Mouse (Mus musculus) forelimb bud, embryonic 11.5 days (tissue): ENCODE data around the gene Defb3.
"Not testable (repeated sequence)": the region's sequence is repeated elsewhere in the genome, so short reads cannot be mapped to it uniquely, and the experiment has no call there.

Source experiments
- DNase-seq: peaks from one replicate; pipeline ENCODE4 v3.0.0-alpha.2; 2012; ENCODE audit warnings: low read depth, low spot score

The Defb3 gene

GRCm38 (mm10) chr8:19293060-19293459 is at the start of gene Defb3:
Gene Defb3 (plus strand): TSS chr8:19293360.
- not testable (repeated sequence) for DNase-seq

- DNase-seq = no peak
These were observed 45.9 kb upstream of the Defb3 start, which contains the start of gene Defb5 for GRCm38 (mm10) chr8:19247280-19247679. Gene Defb5 (plus strand): TSS chr8:19247580.

- no peak for DNase-seq
These were observed 35.0 kb upstream of the Defb3 start for GRCm38 (mm10) chr8:19258136-19258535.

GRCm38 (mm10) chr8:19259667-19260066 is 33.5 kb upstream of the Defb3 start:
- no peak for DNase-seq

- DNase-seq = not testable (repeated sequence)
These were observed 5.2 kb downstream of the Defb3 start for GRCm38 (mm10) chr8:19298361-19298760.

- no peak for DNase-seq
These were observed 38.7 kb downstream of the Defb3 start for GRCm38 (mm10) chr8:19331836-19332235.
